Mouse (Mus musculus) layer of hippocampus, postnatal 25 days (tissue): Measurements from ENCODE around the gene Fhl2. TPM values are rescaled to one million over a fixed set of nuclear protein-coding genes. Genes with fewer than 3 reads are reported as not detected.
A peak's percentile ranks its signal among the peaks of the same experiment; 100 is the strongest.

Experiments used
- DNase-seq, 2 experiments: peaks; one replicate each; pipeline ENCODE4 v3.0.0; 2022; ENCODE audit warnings: mixed read lengths in 2 of 2, low spot score in 1 of 2; ENCODE audit errors: extremely low spot score in 1 of 2
- total RNA-seq, 2 experiments: library from RNA; stranded (reverse); gene quantifications; 2 replicates each; pipeline ENCODE4 v1.2.3; 2021

Fhl2 gene
- total RNA-seq, 2 experiments from 2014 or later, result 36.0 to 47.8 TPM

DNA sequence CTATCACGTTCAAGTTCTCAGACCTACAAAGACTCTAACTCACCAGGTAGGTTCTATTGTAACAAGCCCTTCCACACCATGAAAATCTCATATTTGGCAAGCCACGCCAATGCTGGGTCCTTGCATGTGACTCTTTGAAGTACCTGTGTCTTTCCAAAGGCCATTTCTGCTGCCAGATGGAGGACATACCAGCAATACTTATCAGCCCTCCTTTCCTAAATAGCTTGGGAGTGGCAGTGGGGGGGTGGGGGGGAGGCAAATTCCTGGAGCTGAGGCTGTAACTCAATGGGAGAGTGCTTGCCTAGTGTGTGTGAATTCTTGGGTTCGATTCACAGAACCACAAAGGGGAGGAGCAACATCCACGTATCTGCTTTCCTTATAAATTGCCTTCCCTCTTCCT is 72.1 kb downstream of the Fhl2 start:
- no peak for DNase-seq

GRCm38 (mm10) chr1:43122616-43123015 is 74.2 kb downstream of the Fhl2 start:
- no peak for DNase-seq

DNA sequence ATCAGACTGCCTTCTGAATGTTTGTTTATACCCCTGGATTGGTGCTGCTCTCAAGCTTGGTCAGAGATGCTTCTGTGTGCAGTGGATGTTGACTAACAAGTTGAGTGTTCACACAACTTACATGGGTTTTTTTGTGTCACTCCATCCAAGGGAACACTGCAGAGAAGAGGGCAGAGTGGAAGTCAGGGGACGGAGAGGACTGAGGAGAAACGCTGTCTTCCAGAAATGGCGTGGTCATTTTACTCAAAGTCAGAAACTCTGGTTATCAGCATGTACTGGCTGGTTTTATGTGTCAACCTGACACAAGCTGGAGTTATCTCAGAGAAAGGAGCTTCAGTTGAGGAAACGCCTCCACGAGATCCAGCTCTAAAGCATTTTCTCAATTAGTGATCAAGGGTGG is 75.8 kb downstream of the Fhl2 start:
- DNase-seq, result no peak

- DNase-seq, result no peak
Observed at GRCm38 (mm10) chr1:43117435-43117834, 79.3 kb downstream of the Fhl2 start.

DNA sequence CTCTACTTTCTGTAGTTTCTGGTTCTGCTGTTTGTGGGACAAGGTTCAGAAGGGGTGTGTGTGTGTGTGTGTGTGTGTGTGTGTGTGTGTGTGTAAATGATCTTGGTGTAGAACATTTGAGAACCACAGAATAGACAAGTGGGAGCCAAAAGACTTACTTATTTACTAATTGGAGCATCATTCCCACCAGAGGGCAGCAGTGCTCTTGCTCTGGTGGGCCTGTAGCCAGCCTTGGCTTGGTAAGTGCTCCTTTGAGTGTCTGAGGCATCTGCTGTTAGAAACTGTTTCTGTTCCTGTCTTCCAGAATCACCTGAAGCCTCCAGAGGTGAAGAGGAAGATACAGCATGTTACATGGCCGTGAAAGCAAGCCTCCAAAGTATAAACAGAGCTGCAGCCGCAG is 83.9 kb downstream of the Fhl2 start:
- peak; percentile 49 to 65 for DNase-seq

GRCm38 (mm10) chr1:43110556-43110955 is 86.2 kb downstream of the Fhl2 start:
- peak in 1 of 2 experiments; percentile 65 for DNase-seq

DNA sequence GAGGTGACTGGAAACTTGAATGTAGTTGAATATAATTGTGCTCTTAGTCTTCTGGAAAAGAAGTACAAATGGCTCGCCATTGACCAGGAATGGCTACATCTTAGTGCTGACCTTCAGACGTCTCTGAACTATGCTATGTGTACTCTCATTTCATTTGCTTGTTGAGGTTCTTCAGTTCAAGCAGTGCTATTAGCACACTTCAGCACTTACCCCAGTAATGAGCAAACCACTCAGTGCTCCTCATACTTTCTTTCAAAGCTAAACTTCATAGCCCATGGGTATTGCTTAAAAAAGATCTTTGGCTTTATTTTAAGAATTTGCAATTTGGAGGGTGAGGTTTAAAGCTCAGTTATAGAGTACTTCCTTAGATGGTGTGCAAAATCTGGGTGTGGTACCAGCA is 88.1 kb downstream of the Fhl2 start:
- no peak for DNase-seq

DNA sequence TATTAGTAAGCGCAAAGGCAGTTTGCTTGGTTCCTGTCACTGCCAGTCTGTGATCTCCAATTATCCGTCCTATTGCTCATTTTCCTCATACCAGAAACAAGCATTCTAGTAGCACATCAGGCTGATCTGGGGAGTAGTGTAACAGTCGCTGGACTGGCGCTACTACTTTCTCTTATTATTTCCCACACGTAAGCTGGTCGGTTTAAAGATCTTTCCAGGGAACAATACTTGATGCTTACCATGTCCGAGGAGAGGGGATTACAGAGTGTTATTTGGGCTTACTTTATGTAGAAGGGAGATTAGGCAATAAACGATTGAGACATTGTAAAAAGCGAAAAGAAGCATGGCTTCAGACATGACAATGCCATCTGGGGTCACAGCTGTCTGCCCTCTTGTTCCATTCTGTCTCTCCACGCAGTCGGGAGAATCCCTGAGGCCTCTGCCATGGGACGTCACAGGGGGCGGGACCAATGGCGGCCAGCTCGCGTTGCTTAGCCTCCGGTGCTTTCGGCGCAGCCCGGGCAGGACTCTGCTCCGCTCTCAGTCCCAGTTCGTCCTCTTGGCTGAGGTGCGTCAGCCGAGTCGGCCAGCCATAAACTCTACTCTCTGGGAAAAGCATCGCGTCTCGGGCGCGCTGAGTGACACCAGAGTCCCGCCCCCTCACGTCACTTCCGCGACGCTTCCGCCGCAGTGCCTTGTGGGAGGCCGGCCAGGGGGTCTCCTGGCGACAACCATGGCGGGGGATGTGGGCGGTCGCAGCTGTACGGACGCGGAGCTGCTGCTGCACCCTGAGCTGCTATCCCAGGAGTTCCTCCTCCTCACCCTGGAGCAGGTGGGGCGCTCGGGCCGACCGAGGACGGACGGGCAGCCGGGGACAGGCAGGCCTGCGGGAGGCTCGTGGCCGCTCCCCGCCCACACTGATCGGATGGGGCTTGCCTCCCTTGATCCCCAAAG is 98.5 kb downstream of the Fhl2 start, which contains the start of the genes Tgfbrap1 and AI597479:
TSS of gene Tgfbrap1 (minus strand) at position 607 of the 954 bp plus-strand sequence.
TSS of gene AI597479 (plus strand) at position 680 of the 954 bp plus-strand sequence.
- peak; percentile 87 to 97 for DNase-seq

GRCm38 (mm10) chr1:43094206-43094605 is 102.6 kb downstream of the Fhl2 start:
- DNase-seq, result no peak

GRCm38 (mm10) chr1:43092056-43093015 is 104.4 kb downstream of the Fhl2 start:
- DNase-seq, result peak; percentile 56 to 71

DNA sequence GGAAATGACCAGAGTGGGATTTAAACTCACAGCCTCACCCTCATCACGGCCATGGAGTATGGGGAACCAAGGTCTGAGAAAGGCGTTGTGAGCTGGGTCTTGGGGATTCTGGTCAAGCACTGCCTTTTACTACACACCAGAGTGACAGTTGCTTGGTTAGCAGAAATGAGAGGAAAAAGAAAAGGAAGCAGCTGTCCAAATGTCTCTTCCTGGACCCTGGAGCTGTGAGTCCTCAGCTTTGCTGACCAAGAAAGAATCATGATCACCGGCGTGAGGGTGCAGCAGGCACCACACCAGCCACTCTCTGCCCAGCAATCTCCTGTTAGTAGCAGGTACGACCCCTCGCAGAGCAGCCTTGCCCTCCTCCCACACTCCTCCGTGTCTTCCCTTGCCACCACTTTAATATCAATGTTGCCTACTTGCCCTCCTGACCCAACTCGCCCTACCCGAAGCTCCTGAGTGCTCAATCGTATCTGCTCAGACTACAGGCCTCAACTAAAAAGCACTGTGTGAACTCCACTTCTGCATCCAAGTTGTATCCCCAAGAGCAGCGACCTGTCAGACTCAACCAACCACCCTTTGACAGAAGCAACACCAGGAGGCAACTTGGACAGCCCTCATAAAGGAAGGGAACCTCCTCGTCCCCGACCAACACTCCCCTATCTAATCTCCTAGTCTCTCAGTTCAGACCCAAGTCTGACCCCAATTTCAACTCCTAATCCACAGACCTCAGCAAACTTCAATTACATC is 105.3 kb downstream of the Fhl2 start:
- no peak for DNase-seq

DNA sequence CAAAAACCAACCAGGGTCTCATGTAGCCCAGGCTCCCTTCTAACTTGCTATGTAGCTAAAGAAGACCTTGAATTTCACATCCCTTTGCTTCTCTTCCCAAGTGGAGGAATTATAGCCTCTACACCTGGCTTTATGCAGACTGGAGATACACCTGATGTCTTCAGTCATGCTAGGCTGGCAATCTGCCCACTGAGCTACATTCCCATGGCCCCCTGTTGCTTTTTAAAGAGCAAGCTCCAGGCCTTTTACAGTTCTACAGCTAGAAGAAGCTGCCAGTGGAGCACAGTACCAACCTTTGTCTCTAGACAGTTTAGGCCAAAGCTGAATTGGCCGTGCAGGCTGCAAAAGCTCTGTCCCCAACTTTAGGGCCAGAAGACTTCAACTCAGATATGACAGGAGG is 106.4 kb downstream of the Fhl2 start:
- DNase-seq, result no peak

DNA sequence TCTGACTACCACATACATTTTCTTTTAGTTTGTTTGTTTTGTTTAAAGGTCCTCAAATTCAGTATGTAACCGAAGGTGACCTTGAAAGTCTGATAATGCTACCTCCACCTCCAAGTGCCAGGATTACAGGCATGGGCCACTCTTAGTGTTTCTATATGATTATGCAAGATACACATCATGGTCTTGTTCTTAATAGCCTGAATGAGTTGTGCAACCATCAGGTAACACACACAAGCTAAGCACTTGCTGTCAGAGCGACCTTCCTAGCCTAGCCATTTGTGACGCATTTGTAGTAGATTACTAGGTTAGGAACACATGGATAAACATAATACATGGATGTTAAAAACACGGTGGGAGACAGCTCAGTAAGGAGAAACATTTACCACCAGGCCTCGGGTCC is 113.8 kb downstream of the Fhl2 start:
- DNase-seq, result no peak

- no peak for DNase-seq
Observed at GRCm38 (mm10) chr1:43078124-43078523, 118.7 kb downstream of the Fhl2 start.

DNA sequence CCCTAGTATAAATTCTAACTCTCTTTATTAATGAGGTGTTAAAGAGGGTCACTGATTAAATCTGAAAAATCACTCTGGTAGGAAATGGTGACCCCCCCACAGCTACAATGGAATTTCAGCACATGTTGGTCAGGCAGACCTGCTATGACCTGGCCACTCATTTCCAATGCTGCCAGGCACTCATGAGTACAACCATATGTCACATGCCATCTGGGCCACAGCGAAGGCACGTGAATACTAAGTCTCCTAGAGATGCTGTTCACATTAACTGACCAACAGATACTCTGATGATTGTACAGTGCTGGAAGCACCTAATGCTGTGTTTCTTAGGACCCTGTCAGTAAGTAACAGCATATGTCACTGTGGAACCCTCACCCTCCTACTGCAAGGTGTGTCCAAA is 122.0 kb downstream of the Fhl2 start:
- DNase-seq, result no peak

Other genes with a start within 250 kb of the Fhl2 start
- 10 to 100 TPM; 24.8 to 25.8 TPM for gene Gpr45, start 244.1 kb downstream of the Fhl2 start, total RNA-seq
- gene Tgfbrap1, start 98.3 kb downstream of the Fhl2 start, total RNA-seq, result 10 to 100 TPM; 39.8 to 42.4 TPM
- gene AI597479, start 98.3 kb downstream of the Fhl2 start, total RNA-seq, result 10 to 100 TPM; 23.5 to 25.6 TPM
- 10 to 100 TPM; 54.3 to 61.0 TPM for gene Nck2, start 247.6 kb upstream of the Fhl2 start, total RNA-seq